Mouse (Mus musculus): ENCODE results near the gene Bcl3.

DNA sequence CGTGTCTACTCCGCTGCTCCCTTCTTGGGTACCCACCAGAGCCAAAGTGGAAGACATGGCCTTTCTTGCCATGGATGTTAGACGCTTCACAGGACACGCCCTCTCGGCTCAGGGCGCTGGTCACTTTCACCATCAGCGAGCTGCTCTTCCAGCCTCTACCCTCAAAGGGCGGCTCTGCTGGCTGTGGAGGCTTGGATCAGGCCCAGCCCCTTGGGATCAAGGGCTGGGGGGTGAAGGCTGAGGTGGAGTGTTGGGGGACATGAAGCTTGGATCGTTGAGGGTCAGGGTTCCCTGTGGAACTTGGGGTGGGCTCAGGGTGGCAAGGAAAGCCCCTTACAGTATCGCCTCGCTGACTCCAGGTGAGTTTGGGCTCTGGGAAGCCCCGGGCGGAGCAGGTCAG is 63.9 kb downstream of the Bcl3 start:
- TF ChIP-seq CTCF (conservative IDR thresholded peaks at IDR 0.05; ENCODE audit: low read length) (no peak), POU5F1 (IDR thresholded peaks at IDR 0.05; ENCODE audit: borderline replicate concordance, low read length) (no peak), NANOG (IDR thresholded peaks at IDR 0.05; ENCODE audit: borderline replicate concordance, low read length) (no peak)

Data from E14TG2a.4 (cell line).